In genomic region chr12:98674627-98675143, GRCm38 (mm10) we compare ENCODE assay signal across 8 mouse cellular contexts. TPM values are rescaled to one million over a fixed set of nuclear protein-coding genes. Genes with fewer than 3 reads are reported as not detected.
DNase-seq lines count a peak whose midpoint lies in the region; ATAC-seq and TF ChIP-seq lines count a peak whose summit lies in the region.

No protein-coding gene starts in this region.

- H3K36me3 ChIP-seq in embryonic facial prominence, embryonic 12.5 days, result peaks cover 16% of the 10 kb centered on the region
- 0 out of 2 replicates have a peak, but pooled peaks cover 3% of the 10 kb centered on the region for H3K36me3 ChIP-seq in limb, embryonic 11.5 days (ENCODE audit: control insufficient read depth, insufficient read depth, low read length)
- H3K36me3 ChIP-seq in midbrain, embryonic 13.5 days, result peaks cover 27% of the 10 kb centered on the region
- H3K36me3 ChIP-seq in small intestine, adult 2 months (ENCODE audit: control insufficient read depth, insufficient read depth, low read length), result peaks cover 17% of the 10 kb centered on the region

- no peak for TF ChIP-seq POLR2A in small intestine, adult 2 months (IDR thresholded peaks at IDR 0.05; ENCODE audit: low read depth, low read length)

- 9% methylated on average over 9 of the region's 9 CpGs for WGBS in embryonic facial prominence, embryonic 12.5 days
- 9% methylated on average over 9 of the region's 9 CpGs for WGBS in limb, embryonic 11.5 days
- WGBS in midbrain, embryonic 13.5 days, result 11% methylated on average over 9 of the region's 9 CpGs
- WGBS in small intestine, adult 2 months, result 3% methylated on average over 9 of the region's 9 CpGs

- ATAC-seq in embryonic facial prominence, embryonic 12.5 days (ENCODE audit: insufficient number of reproducible peaks, insufficient read depth, low FRiP score, low TSS enrichment), result peak; percentile 58; the same call in 1 of the 2 replicates
- peak; percentile 83 for ATAC-seq in limb, embryonic 11.5 days (ENCODE audit: insufficient number of reproducible peaks, low FRiP score, low TSS enrichment, low read depth)
- peak; percentile 87 for ATAC-seq in midbrain, embryonic 13.5 days

- H3K9me3 ChIP-seq in embryonic facial prominence, embryonic 12.5 days, result no peaks in the 10 kb centered on the region
- no peaks in the 10 kb centered on the region for H3K9me3 ChIP-seq in limb, embryonic 11.5 days (ENCODE audit: control insufficient read depth, low read length)
- no peaks in the 10 kb centered on the region for H3K9me3 ChIP-seq in midbrain, embryonic 13.5 days

- DNase-seq in 3134 (ENCODE audit: extremely low read depth, insufficient read length, low spot score), result peak; percentile 41
- DNase-seq in adrenal gland, postnatal 25 days, result peak; percentile 83
- peak; percentile 80 to 87 for DNase-seq in heart, adult 18-20 months
- DNase-seq in kidney, adult 18-20 months, result peak; percentile 86
- peak; percentile 83 for DNase-seq in limb, embryonic 11.5 days (ENCODE audit: low spot score)

- H3K27ac ChIP-seq in embryonic facial prominence, embryonic 12.5 days, result no peak overlapping the region
- no peak overlapping the region for H3K27ac ChIP-seq in limb, embryonic 11.5 days (replicated peaks; ENCODE audit: low read depth, low read length)
- no peak overlapping the region for H3K27ac ChIP-seq in midbrain, embryonic 13.5 days
- H3K27ac ChIP-seq in small intestine, adult 2 months (ENCODE audit: insufficient read depth, low read depth, low read length), result peak overlapping the region; percentile 89

- peak overlapping the region; percentile 19 for H3K4me3 ChIP-seq in embryonic facial prominence, embryonic 12.5 days
- H3K4me3 ChIP-seq in limb, embryonic 11.5 days (ENCODE audit: low read depth, low read length), result 0 out of 2 replicates have a peak overlapping the region, but pooled peaks have one; percentile 14
- H3K4me3 ChIP-seq in midbrain, embryonic 13.5 days (replicated peaks), result peak overlapping the region; percentile 16; the same call in 1 of the 2 replicates
- peak overlapping the region; percentile 60 for H3K4me3 ChIP-seq in small intestine, adult 2 months (ENCODE audit: low read depth, low read length)

- peak overlapping the region; percentile 42 for H3K4me2 ChIP-seq in embryonic facial prominence, embryonic 12.5 days (replicated peaks)
- peak overlapping the region; percentile 43 for H3K4me2 ChIP-seq in limb, embryonic 11.5 days (ENCODE audit: low read depth, severe bottlenecking)
- H3K4me2 ChIP-seq in midbrain, embryonic 13.5 days (replicated peaks), result peak overlapping the region; percentile 36

- H3K4me1 ChIP-seq in embryonic facial prominence, embryonic 12.5 days, result no peaks in the 10 kb centered on the region
- H3K4me1 ChIP-seq in limb, embryonic 11.5 days (ENCODE audit: control insufficient read depth, insufficient read depth, low read length), result no peaks in the 10 kb centered on the region
- H3K4me1 ChIP-seq in midbrain, embryonic 13.5 days (replicated peaks), result no peaks in the 10 kb centered on the region
- peaks cover 6% of the 10 kb centered on the region; the same call in 1 of the 2 replicates for H3K4me1 ChIP-seq in small intestine, adult 2 months (ENCODE audit: control insufficient read depth, insufficient read depth, insufficient read length, low read length)

- no peaks in the 10 kb centered on the region for H3K27me3 ChIP-seq in embryonic facial prominence, embryonic 12.5 days
- H3K27me3 ChIP-seq in limb, embryonic 11.5 days (ENCODE audit: control insufficient read depth, insufficient read depth, low read length), result no peaks in the 10 kb centered on the region
- no peaks in the 10 kb centered on the region for H3K27me3 ChIP-seq in midbrain, embryonic 13.5 days
- H3K27me3 ChIP-seq in small intestine, adult 2 months (ENCODE audit: control insufficient read depth, insufficient read depth, low read length), result no peaks in the 10 kb centered on the region

- peak; percentile 70; the same call in 1 of the 2 replicates for TF ChIP-seq CTCF in small intestine, adult 2 months (IDR thresholded peaks at IDR 0.05; ENCODE audit: extremely low read depth, insufficient read length, insufficient replicate concordance, low read depth, low read length)

- H3K9ac ChIP-seq in embryonic facial prominence, embryonic 12.5 days, result no peak overlapping the region
- H3K9ac ChIP-seq in limb, embryonic 11.5 days (ENCODE audit: low read length), result no peak overlapping the region
- no peak overlapping the region for H3K9ac ChIP-seq in midbrain, embryonic 13.5 days (replicated peaks)

RNA-seq across cellular contexts. Expression of gene Spata7, which starts 46.7 kb away (rescaled TPM):
- 11.9 and 13.7 TPM in 2 replicates for total RNA-seq in adrenal gland, postnatal 25 days (2021)
- 22.9 and 23.3 TPM in 2 replicates for polyA plus RNA-seq in embryonic facial prominence, embryonic 12.5 days (2016; fragmentation: Nextera tagmentation; extraction: Ambion mirVana)
- 1 to 10 TPM; 4.4 to 5.8 TPM for total RNA-seq in heart, adult 18-20 months (2021)
- 25.5 and 26.1 TPM in 2 replicates for polyA plus RNA-seq in limb, embryonic 11.5 days (2014; fragmentation: Nextera tagmentation; extraction: Ambion mirVana)
- polyA plus RNA-seq in midbrain, embryonic 13.5 days (2015; fragmentation: Nextera tagmentation; extraction: Ambion mirVana), result 29.9 and 31.9 TPM in 2 replicates
- polyA plus RNA-seq in small intestine, adult 2 months (2012; rRNA removed), result 0.33 and 0.44 TPM in 2 replicates

Comparison
In these comparisons a context has a peak if more than half of its experiments do, and no peak if none do; other contexts are left out.
1. RNA of gene Spata7, which starts 46.7 kb away (polyA plus RNA-seq): 29.9 to 31.9 TPM in midbrain, embryonic 13.5 days, 25.5 to 26.1 TPM in limb, embryonic 11.5 days and 22.9 to 23.3 TPM in embryonic facial prominence, embryonic 12.5 days; 0.33 to 0.44 TPM in small intestine, adult 2 months; every median in the first group is over 10 times any median in the second.
2. Peak in every context shown above with its lines, with median percentiles within 50 percentile points of each other: DNase-seq, ATAC-seq, H3K4me2 ChIP-seq and H3K4me3 ChIP-seq.